Mouse (Mus musculus): Measurements from ENCODE around the gene Rnf182. TPM values are rescaled to one million over a fixed set of nuclear protein-coding genes. Genes with fewer than 3 reads are reported as not detected.

The Rnf182 gene
- total and polyA plus RNA-seq, 2 experiments from 2014 or later = 0.56 to 0.88 TPM

DNA sequence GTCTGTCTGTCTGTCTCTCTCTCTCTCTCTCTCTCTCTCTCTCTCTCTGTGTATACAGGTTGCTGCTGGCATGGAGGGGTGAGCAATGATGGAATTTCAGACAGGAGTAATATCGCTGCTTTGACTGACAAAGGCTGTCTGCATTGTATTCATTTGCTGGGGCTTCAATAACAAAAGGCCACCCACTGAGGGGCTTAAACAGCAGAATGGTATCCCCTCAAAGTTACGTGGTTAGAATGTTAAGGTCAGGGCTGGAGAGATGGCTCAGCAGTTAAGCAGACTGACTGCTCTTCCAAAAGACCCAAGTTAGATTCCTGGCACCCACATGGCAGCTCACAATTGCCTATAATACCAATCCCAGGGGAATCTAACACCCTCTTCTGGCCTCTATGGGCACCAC, 30.2 kb upstream of the Rnf182 start:
- whole genome bisulfite sequencing = 69% methylated on average over 2 of the region's 2 CpGs
- no peak overlapping the region for H3K4me2 ChIP-seq (ENCODE audit: low read depth, low read length)
- no peak overlapping the region for H3K4me3 ChIP-seq (ENCODE audit: low read depth, low read length)
- H3K4me1 ChIP-seq (ENCODE audit: control insufficient read depth, insufficient read depth) = peaks cover 6% of the 10 kb centered on the region
- H3K36me3 ChIP-seq (replicated peaks; ENCODE audit: control insufficient read depth, insufficient read depth, low read length) = no peaks in the 10 kb centered on the region
- no peak overlapping the region for H3K27ac ChIP-seq (ENCODE audit: low read depth)
- DNase-seq (ENCODE audit: low spot score) = no peak
- TF ChIP-seq EP300 (IDR thresholded peaks at IDR 0.05; ENCODE audit: low read depth) (no peak), CTCF (IDR thresholded peaks at IDR 0.05; ENCODE audit: low read depth) (no peak)
- no peaks in the 10 kb centered on the region for H3K9me3 ChIP-seq (replicated peaks; ENCODE audit: control insufficient read depth, low read length)
- ATAC-seq (ENCODE audit: insufficient read depth, low read depth) = no peak
- H3K27me3 ChIP-seq (ENCODE audit: control insufficient read depth, insufficient read depth, low read length) = no peaks in the 10 kb centered on the region
- no peak overlapping the region for H3K9ac ChIP-seq (replicated peaks; ENCODE audit: low read depth, low read length)

DNA sequence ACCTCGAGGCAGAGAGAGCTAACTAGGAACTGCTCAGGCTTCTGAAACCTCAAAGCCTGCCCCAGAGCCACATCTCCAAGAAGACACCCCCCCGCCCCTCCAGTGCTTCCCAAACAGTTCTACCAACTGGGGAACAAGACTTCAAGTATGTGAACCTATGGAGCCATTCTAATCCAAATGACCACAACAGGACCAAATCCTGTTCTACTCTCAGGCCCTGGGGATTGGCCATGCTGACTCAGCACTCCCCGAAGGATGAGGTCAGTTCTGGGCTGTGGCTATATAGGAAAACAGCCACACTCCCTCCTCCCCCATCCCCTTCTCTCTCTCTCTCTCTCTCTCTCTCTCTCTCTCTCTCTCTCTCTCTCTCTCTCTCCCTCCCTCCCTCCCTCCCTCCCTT, 28.5 kb upstream of the Rnf182 start:
- 90% methylated on average over 3 of the region's 3 CpGs for WGBS
- no peak for ATAC-seq (ENCODE audit: insufficient read depth, low read depth)
- no peak overlapping the region for H3K27ac ChIP-seq (ENCODE audit: low read depth)
- no peaks in the 10 kb centered on the region for H3K27me3 ChIP-seq (ENCODE audit: control insufficient read depth, insufficient read depth, low read length)
- DNase-seq (ENCODE audit: low spot score) = no peak
- H3K4me2 ChIP-seq (ENCODE audit: low read depth, low read length) = no peak overlapping the region
- no peaks in the 10 kb centered on the region for H3K36me3 ChIP-seq (replicated peaks; ENCODE audit: control insufficient read depth, insufficient read depth, low read length)
- no peak overlapping the region for H3K4me3 ChIP-seq (ENCODE audit: low read depth, low read length)
- TF ChIP-seq EP300 (IDR thresholded peaks at IDR 0.05; ENCODE audit: low read depth) (no peak), CTCF (IDR thresholded peaks at IDR 0.05; ENCODE audit: low read depth) (no peak)
- H3K4me1 ChIP-seq (ENCODE audit: control insufficient read depth, insufficient read depth) = peaks cover 6% of the 10 kb centered on the region
- no peaks in the 10 kb centered on the region for H3K9me3 ChIP-seq (replicated peaks; ENCODE audit: control insufficient read depth, low read length)
- H3K9ac ChIP-seq (replicated peaks; ENCODE audit: low read depth, low read length) = no peak overlapping the region

DNA sequence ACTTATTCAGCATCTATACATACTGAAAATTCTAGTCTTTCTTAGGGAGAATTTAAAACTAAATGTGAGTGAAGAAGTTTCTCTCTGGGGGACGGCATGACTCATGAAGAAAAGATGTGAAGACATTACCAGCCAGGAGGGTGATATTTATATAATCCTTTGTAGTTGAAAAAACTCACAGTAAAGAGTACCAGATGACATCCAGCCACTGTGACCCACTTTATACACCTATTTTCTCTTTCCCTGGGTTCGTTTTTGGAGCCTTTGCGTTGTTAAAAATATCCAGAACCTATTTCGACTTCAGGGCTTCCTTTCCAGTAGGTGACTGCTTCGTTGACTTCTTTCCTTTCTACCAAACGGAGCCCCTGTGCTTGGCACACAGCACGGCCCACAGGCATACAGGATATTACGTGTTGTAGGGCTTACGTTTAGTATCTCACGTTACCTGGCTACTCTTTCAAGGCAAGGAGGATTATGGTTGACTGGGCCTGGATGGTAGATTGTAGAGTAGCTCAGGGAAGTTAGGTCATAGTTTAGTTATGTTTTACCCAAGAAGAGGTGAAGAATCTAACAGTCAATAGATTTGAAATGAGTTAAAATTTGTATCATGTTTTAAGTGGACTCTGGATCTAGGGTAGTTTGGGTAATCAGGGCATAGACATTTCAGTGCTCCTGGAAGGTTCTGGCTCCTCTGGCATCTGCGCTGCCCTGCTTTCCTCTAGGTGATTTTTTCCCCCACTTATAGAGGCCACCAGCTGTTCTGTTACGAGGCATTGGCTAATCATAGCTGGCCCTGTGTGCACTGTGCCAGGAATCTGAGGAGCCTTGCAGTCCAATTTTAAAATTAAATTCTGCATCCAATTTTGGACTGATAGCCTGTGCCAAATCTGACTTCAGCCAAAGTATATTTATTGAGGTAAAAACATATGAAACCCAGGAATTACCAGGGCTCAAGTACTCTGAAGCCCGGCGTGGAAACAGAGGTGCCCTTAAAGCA, 27.4 kb upstream of the Rnf182 start:
- H3K4me2 ChIP-seq (ENCODE audit: low read depth, low read length) = no peak overlapping the region
- H3K9ac ChIP-seq (replicated peaks; ENCODE audit: low read depth, low read length) = no peak overlapping the region
- no peak overlapping the region for H3K4me3 ChIP-seq (ENCODE audit: low read depth, low read length)
- peak; percentile 57 for DNase-seq (ENCODE audit: low spot score)
- no peaks in the 10 kb centered on the region for H3K27me3 ChIP-seq (ENCODE audit: control insufficient read depth, insufficient read depth, low read length)
- H3K9me3 ChIP-seq (replicated peaks; ENCODE audit: control insufficient read depth, low read length) = no peaks in the 10 kb centered on the region
- ATAC-seq (ENCODE audit: insufficient read depth, low read depth) = peak; percentile 62; the same call in 1 of the 2 replicates
- 69% methylated on average over 14 of the region's 14 CpGs for WGBS
- TF ChIP-seq CTCF (IDR thresholded peaks at IDR 0.05; ENCODE audit: low read depth) = no peak
- no peak for TF ChIP-seq EP300 (IDR thresholded peaks at IDR 0.05; ENCODE audit: low read depth)
- H3K4me1 ChIP-seq (ENCODE audit: control insufficient read depth, insufficient read depth) = peaks cover 6% of the 10 kb centered on the region
- peak overlapping the region; percentile 34; the same call in 1 of the 2 replicates for H3K27ac ChIP-seq (ENCODE audit: low read depth)
- no peaks in the 10 kb centered on the region for H3K36me3 ChIP-seq (replicated peaks; ENCODE audit: control insufficient read depth, insufficient read depth, low read length)

DNA sequence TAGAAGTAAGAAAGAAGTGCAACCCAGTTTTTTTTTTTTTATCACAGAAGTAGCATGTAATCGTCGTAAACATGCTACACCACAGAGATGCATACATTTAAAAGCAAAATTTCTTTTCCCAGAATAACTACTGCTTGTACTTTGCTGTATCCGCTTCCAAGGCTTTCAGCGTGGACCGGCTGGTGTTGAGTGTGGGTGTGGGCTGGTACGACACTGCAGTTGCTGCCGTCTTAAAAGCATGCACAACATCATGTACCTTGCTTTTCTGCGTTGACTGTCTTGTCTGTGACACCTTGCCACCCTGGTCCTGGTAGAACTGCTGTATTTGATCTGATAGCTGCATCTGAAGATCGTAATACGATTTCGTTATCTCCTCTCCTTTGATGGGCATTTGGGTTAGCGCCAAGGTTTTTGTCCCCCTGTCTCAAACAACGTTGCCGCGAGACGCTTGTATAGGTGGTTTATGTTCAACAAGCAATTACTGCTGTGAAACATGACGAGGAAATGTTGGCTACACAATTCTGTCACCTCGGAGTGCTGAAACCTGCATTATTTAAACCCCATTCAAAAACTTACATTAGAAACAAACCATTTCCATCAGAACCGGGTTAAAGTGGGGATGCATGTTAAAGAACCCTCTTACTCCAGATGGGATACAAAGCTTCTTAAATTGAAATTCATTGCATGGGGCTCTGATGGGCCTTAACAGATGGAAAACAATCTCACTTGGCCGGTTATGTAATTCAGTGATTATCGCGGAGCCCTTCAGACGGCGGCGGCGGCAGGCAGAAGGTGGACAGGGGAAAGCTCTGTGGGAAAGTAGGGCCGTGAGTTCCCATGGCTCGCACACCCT, 23.5 kb upstream of the Rnf182 start:
- 57% methylated on average over 28 of the region's 28 CpGs for WGBS
- H3K27me3 ChIP-seq (ENCODE audit: control insufficient read depth, insufficient read depth, low read length) = no peaks in the 10 kb centered on the region
- ATAC-seq (ENCODE audit: insufficient read depth, low read depth) (peak; percentile 16; the same call in 1 of the 2 replicates), DNase-seq (ENCODE audit: low spot score) (no peak)
- H3K4me1 ChIP-seq (ENCODE audit: control insufficient read depth, insufficient read depth) = peaks cover 6% of the 10 kb centered on the region
- H3K36me3 ChIP-seq (replicated peaks; ENCODE audit: control insufficient read depth, insufficient read depth, low read length) = no peaks in the 10 kb centered on the region
- TF ChIP-seq CTCF (IDR thresholded peaks at IDR 0.05; ENCODE audit: low read depth) (no peak), EP300 (IDR thresholded peaks at IDR 0.05; ENCODE audit: low read depth) (no peak)
- H3K4me2 ChIP-seq (ENCODE audit: low read depth, low read length) = peak overlapping the region; percentile 32; the same call in 1 of the 2 replicates
- 0 out of 2 replicates have a peak overlapping the region, but pooled peaks have one; percentile 13 for H3K9ac ChIP-seq (replicated peaks; ENCODE audit: low read depth, low read length)
- H3K27ac ChIP-seq (ENCODE audit: low read depth) = no peak overlapping the region
- 0 out of 2 replicates have a peak overlapping the region, but pooled peaks have one; percentile 6 for H3K4me3 ChIP-seq (ENCODE audit: low read depth, low read length)
- H3K9me3 ChIP-seq (replicated peaks; ENCODE audit: control insufficient read depth, low read length) = no peaks in the 10 kb centered on the region

DNA sequence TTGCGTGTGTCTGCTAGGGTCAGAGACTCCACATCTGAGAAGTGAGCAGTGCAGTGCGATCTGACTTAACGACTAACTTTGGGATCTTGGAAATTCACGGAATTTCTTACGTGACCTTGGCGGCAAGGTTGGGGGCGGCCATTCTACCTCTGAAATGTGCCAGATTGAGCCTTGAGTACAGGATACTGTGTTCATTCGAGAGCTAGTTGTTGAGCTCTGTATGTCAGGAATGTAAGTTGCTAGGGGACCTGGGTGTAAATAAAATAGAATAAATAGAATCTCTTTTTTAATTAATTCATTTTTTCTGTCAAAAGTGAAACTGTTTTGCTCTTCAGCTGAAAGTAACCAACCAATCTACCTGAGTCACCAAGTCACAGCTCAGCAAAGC, 22.8 kb upstream of the Rnf182 start:
- peak; percentile 69; the same call in 1 of the 2 replicates for ATAC-seq (ENCODE audit: insufficient read depth, low read depth)
- Histone ChIP-seq H3K27ac (ENCODE audit: low read depth) (no peak overlapping the region), H3K27me3 (ENCODE audit: control insufficient read depth, insufficient read depth, low read length) (no peaks in the 10 kb centered on the region), H3K9me3 (replicated peaks; ENCODE audit: control insufficient read depth, low read length) (no peaks in the 10 kb centered on the region), H3K4me1 (ENCODE audit: control insufficient read depth, insufficient read depth) (peaks cover 6% of the 10 kb centered on the region), H3K9ac (replicated peaks; ENCODE audit: low read depth, low read length) (0 out of 2 replicates have a peak overlapping the region, but pooled peaks have one; percentile 13), H3K4me3 (ENCODE audit: low read depth, low read length) (0 out of 2 replicates have a peak overlapping the region, but pooled peaks have one; percentile 6), H3K36me3 (replicated peaks; ENCODE audit: control insufficient read depth, insufficient read depth, low read length) (no peaks in the 10 kb centered on the region), H3K4me2 (ENCODE audit: low read depth, low read length) (peak overlapping the region; percentile 32; the same call in 1 of the 2 replicates)
- DNase-seq (ENCODE audit: low spot score) = no peak
- WGBS = 37% methylated on average over 8 of the region's 8 CpGs
- TF ChIP-seq EP300 (IDR thresholded peaks at IDR 0.05; ENCODE audit: low read depth) = no peak
- no peak for TF ChIP-seq CTCF (IDR thresholded peaks at IDR 0.05; ENCODE audit: low read depth)
